Mouse (Mus musculus): ENCODE results near the gene Itih4. TPM values are rescaled to one million over a fixed set of nuclear protein-coding genes. Genes with fewer than 3 reads are reported as not detected.

Gene Itih4
- polyA plus RNA-seq, 1 experiment from 2014 or later: not detected

- no peak overlapping the region for H3K4me3 ChIP-seq
- H3K9ac ChIP-seq: no peak overlapping the region
- H3K27me3 ChIP-seq: no peaks in the 10 kb centered on the region
- no peak overlapping the region for H3K27ac ChIP-seq (replicated peaks)
- 92% methylated on average over 1 of the region's 1 CpGs for WGBS
- no peaks in the 10 kb centered on the region for H3K9me3 ChIP-seq
- ATAC-seq (ENCODE audit: low FRiP score, low read depth): no peak
- no peak overlapping the region for H3K4me2 ChIP-seq
- H3K4me1 ChIP-seq (replicated peaks): no peaks in the 10 kb centered on the region
- H3K36me3 ChIP-seq: no peaks in the 10 kb centered on the region
Observed at GRCm38 (mm10) chr14:30916516-30916915, 30.2 kb downstream of the Itih4 start.

DNA sequence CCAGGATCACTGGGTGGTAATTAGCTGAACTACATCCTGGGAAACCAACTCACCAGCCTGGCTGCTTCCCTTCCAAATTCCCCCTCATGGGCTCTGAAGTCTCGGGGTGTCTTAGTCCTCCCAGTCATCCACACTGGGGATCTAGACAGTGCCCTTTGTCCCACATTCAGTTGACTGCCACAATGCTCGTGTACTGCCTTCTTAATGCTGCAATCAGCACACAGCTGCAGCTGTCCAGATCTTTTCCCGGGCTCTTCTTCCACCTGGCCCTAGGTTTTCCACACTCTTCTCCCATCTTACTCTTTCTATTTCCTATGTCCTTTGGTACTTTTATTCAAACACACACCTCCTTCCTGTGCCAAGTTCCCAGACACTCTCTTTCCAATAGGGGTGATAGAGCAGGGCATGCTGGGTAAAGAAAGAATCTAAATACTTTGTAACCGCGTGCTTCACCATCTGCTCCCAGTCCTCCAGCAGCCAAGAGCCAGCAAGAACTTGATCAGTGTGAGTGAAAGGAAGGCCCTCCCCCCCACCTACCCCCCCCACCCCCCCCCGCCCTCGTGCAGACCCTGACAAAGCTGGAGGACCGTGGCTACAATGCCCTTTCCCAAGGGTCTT is 35.9 kb downstream of the Itih4 start:
- H3K4me1 ChIP-seq (replicated peaks): 0 out of 2 replicates have a peak, but pooled peaks cover 5% of the 10 kb centered on the region
- H3K4me3 ChIP-seq: no peak overlapping the region
- WGBS: 42% methylated on average over 8 of the region's 8 CpGs
- ATAC-seq (ENCODE audit: low FRiP score, low read depth): no peak
- no peak overlapping the region for H3K4me2 ChIP-seq
- H3K9me3 ChIP-seq: no peaks in the 10 kb centered on the region
- no peaks in the 10 kb centered on the region for H3K36me3 ChIP-seq
- no peaks in the 10 kb centered on the region for H3K27me3 ChIP-seq
- H3K27ac ChIP-seq (replicated peaks): no peak overlapping the region
- no peak overlapping the region for H3K9ac ChIP-seq

DNA sequence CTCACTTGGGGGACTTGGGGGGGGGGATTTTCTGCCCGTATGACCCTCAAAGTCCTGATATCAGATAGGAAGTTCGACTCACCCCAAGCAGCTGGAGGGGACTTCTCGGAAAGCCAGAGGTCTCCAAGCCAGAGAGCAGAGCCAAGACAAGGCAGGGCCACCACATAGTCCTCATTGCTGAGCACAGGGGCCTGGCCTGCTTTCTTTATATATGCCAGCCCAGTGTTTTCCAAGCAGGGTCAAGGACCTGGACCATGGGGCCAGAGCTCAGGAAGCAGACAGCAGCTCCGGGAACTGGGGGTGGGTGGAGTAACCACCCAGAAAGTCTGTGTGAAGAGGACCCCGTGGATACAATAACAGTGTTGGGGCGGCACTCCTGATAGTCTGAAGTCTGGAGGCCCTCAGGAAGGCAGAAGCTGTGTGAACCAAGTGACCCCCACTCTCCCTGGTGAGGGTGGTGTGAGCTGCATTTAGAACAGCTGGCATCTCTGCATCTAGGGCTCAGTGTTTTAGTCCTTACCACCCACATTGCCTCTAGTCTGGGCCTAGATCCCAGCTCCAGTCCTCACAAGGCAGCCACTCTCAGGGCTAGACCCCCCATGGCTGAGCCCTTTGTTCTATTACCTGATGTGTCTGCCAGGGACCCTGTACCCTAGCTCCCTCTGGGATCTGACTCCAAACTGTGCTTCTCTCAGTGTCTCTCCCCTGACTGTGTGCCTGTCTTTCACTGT is 37.3 kb downstream of the Itih4 start, which contains the start of gene Itih3:
Gene Itih3 (minus strand): TSS at position 386 of the 731 bp plus-strand sequence.
- Histone ChIP-seq H3K4me1 (replicated peaks) (0 out of 2 replicates have a peak, but pooled peaks cover 5% of the 10 kb centered on the region), H3K27ac (replicated peaks) (no peak within 1 kb of the TSS), H3K27me3 (no peaks in the 10 kb centered on the region), H3K4me2 (no peak within 1 kb of the TSS), H3K9ac (no peak within 1 kb of the TSS), H3K36me3 (no peaks in the 10 kb centered on the region), H3K4me3 (no peak within 1 kb of the TSS), H3K9me3 (no peaks in the 10 kb centered on the region)
- ATAC-seq (ENCODE audit: low FRiP score, low read depth): peak; percentile 65
- 66% methylated on average over 6 of the region's 6 CpGs for WGBS

DNA sequence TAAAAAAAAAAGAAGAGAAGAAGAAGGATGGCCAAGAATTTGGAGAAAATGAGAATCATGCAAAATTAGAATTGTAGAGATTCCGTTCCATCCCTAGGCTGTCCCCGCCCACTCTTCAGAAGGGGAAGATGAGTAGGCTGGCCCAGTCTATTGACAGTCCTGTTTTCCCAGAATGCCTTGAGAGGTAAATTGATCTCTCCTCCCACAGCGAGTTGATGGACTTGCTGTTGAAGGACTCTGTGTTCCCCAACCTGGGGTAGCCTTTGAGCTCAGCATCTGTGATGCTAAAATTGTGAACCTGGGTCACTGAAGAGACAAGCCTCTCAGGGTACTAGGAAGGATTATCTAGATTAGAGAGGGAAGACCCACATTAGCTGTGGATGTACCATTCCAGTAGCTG is 39.2 kb downstream of the Itih4 start:
- no peak overlapping the region for H3K27ac ChIP-seq (replicated peaks)
- ATAC-seq (ENCODE audit: low FRiP score, low read depth): no peak

GRCm38 (mm10) chr14:30930386-30930785 is 44.1 kb downstream of the Itih4 start:
- Histone ChIP-seq H3K9ac (no peak overlapping the region), H3K4me2 (no peak overlapping the region), H3K4me3 (no peak overlapping the region), H3K9me3 (no peaks in the 10 kb centered on the region), H3K27ac (replicated peaks) (no peak overlapping the region), H3K27me3 (no peaks in the 10 kb centered on the region), H3K4me1 (replicated peaks) (no peaks in the 10 kb centered on the region), H3K36me3 (no peaks in the 10 kb centered on the region)
- no peak for ATAC-seq (ENCODE audit: low FRiP score, low read depth)
- 95% methylated on average over 4 of the region's 4 CpGs for WGBS

More for the DNA sequence above, 39.2 kb downstream of the Itih4 start:
- 0 out of 2 replicates have a peak, but pooled peaks cover 5% of the 10 kb centered on the region for H3K4me1 ChIP-seq (replicated peaks)
- H3K9me3 ChIP-seq: no peaks in the 10 kb centered on the region
- no peak overlapping the region for H3K4me3 ChIP-seq
- no peak overlapping the region for H3K9ac ChIP-seq
- 90% methylated on average over 3 of the region's 3 CpGs for WGBS
- H3K36me3 ChIP-seq: no peaks in the 10 kb centered on the region
- no peaks in the 10 kb centered on the region for H3K27me3 ChIP-seq
- no peak overlapping the region for H3K4me2 ChIP-seq

DNA sequence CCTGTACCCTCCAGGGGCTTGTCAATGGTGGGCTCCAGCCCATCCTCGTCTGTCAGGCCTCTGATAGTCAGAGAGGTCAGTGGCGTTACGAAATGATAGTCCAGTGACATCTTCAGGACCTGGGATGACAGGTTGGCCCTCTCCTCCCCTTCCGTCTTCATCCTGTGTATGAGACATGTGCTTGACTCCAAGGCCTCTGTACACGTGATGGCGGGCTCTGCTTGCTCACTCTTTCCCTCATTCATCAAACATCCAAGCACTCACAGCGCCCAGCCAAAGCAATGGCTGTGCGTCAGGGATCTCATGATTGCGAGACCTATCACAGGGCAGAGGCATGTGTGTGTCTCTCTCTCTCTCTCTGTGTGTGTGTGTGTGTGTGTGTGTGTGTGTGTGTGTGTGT is 47.1 kb downstream of the Itih4 start:
- Histone ChIP-seq H3K4me3 (no peak overlapping the region), H3K9me3 (no peaks in the 10 kb centered on the region), H3K4me2 (no peak overlapping the region), H3K36me3 (no peaks in the 10 kb centered on the region), H3K4me1 (replicated peaks) (no peaks in the 10 kb centered on the region), H3K27me3 (no peaks in the 10 kb centered on the region), H3K9ac (no peak overlapping the region), H3K27ac (replicated peaks) (no peak overlapping the region)
- 89% methylated on average over 9 of the region's 9 CpGs for WGBS
- no peak for ATAC-seq (ENCODE audit: low FRiP score, low read depth)

DNA sequence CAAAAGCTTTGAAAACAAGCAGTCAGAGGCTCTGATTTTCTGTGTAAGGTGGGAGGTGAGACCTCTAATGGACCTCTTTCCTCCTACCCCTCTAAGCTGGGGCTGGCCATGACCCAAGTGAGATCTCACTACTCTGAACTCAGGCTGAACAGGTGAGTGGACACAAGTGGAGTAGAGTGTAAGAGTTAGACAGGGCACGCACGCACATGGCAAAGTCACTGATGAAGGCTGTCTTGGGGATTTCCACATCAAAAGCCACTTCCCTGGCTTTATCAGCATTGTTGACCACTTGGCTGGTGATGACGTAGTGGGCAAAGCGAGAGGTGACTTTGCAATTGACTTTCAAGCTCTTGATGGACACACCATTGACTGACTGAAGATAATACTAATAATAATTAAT is 56.0 kb downstream of the Itih4 start:
- ATAC-seq (ENCODE audit: low FRiP score, low read depth): no peak

GRCm38 (mm10) chr14:30943038-30943437 is 56.8 kb downstream of the Itih4 start, which contains the start of gene Itih1:
Itih1 (minus strand) TSS chr14:30943289.
- Histone ChIP-seq H3K9me3 (no peaks in the 10 kb centered on the region), H3K27me3 (no peaks in the 10 kb centered on the region), H3K4me1 (replicated peaks) (no peaks in the 10 kb centered on the region), H3K27ac (replicated peaks) (no peak within 1 kb of the TSS), H3K4me2 (no peak within 1 kb of the TSS), H3K4me3 (no peak within 1 kb of the TSS), H3K9ac (no peak within 1 kb of the TSS), H3K36me3 (no peaks in the 10 kb centered on the region)
- 92% methylated on average over 7 of the region's 7 CpGs for WGBS
- ATAC-seq (ENCODE audit: low FRiP score, low read depth): no peak

More for the DNA sequence above, 56.0 kb downstream of the Itih4 start:
- Histone ChIP-seq H3K4me2 (no peak overlapping the region), H3K36me3 (no peaks in the 10 kb centered on the region), H3K27ac (replicated peaks) (no peak overlapping the region), H3K9me3 (no peaks in the 10 kb centered on the region), H3K27me3 (no peaks in the 10 kb centered on the region), H3K4me3 (no peak overlapping the region), H3K4me1 (replicated peaks) (no peaks in the 10 kb centered on the region), H3K9ac (no peak overlapping the region)
- 94% methylated on average over 4 of the region's 4 CpGs for WGBS

GRCm38 (mm10) chr14:30943860-30944674 is 57.8 kb downstream of the Itih4 start:
- Histone ChIP-seq H3K36me3 (no peaks in the 10 kb centered on the region), H3K4me3 (no peak overlapping the region), H3K27ac (replicated peaks) (no peak overlapping the region), H3K27me3 (no peaks in the 10 kb centered on the region), H3K4me2 (no peak overlapping the region), H3K9me3 (no peaks in the 10 kb centered on the region), H3K4me1 (replicated peaks) (no peaks in the 10 kb centered on the region), H3K9ac (no peak overlapping the region)
- WGBS: 69% methylated on average over 11 of the region's 11 CpGs
- ATAC-seq (ENCODE audit: low FRiP score, low read depth): no peak

GRCm38 (mm10) chr14:30944745-30945144 is 58.5 kb downstream of the Itih4 start:
- no peak for ATAC-seq (ENCODE audit: low FRiP score, low read depth)
- H3K36me3 ChIP-seq: no peaks in the 10 kb centered on the region
- WGBS: 76% methylated on average over 2 of the region's 2 CpGs

GRCm38 (mm10) chr14:30949986-30950385 is 63.7 kb downstream of the Itih4 start:
- H3K27ac ChIP-seq (replicated peaks): no peak overlapping the region
- H3K9ac ChIP-seq: no peak overlapping the region
- no peaks in the 10 kb centered on the region for H3K9me3 ChIP-seq
- H3K36me3 ChIP-seq: no peaks in the 10 kb centered on the region; the same call in 1 of the 2 replicates
- H3K27me3 ChIP-seq: no peaks in the 10 kb centered on the region
- 96% methylated on average over 10 of the region's 10 CpGs for WGBS
- peaks cover 11% of the 10 kb centered on the region for H3K4me1 ChIP-seq (replicated peaks)
- no peak overlapping the region for H3K4me2 ChIP-seq
- no peak for ATAC-seq (ENCODE audit: low FRiP score, low read depth)
- H3K4me3 ChIP-seq: no peak overlapping the region

More at GRCm38 (mm10) chr14:30944745-30945144, 58.5 kb downstream of the Itih4 start:
- Histone ChIP-seq H3K4me1 (replicated peaks) (no peaks in the 10 kb centered on the region), H3K27ac (replicated peaks) (no peak overlapping the region), H3K27me3 (no peaks in the 10 kb centered on the region), H3K4me2 (no peak overlapping the region), H3K9me3 (no peaks in the 10 kb centered on the region), H3K9ac (no peak overlapping the region), H3K4me3 (no peak overlapping the region)

All from hindbrain, embryonic 15.5 days (tissue).